Mouse (Mus musculus) heart, embryonic 10.5 days (tissue): ENCODE results near the gene 9530003J23Rik. TPM values are rescaled to one million over a fixed set of nuclear protein-coding genes. Genes with fewer than 3 reads are reported as not detected.
"Not testable (repeated sequence)": the region's sequence is repeated elsewhere in the genome, so short reads cannot be mapped to it uniquely, and the experiment has no call there.

Source experiments
- DNase-seq: peaks from one replicate; pipeline ENCODE4 v3.0.0-alpha.2; 2017; ENCODE audit warnings: low spot score
- H3K27ac ChIP-seq: fragments of 300-500 bp; sonication (generic); 2 replicates; pipeline ENCODE4 v1.5.1; 2016; ENCODE audit warnings: mild to moderate bottlenecking
- H3K27me3 ChIP-seq: fragments of 300-500 bp; sonication (generic); 2 replicates; pipeline ENCODE4 v1.6.1; 2016; ENCODE audit warnings: mild to moderate bottlenecking; ENCODE audit not compliant: poor library complexity, insufficient read depth, severe bottlenecking
- H3K36me3 ChIP-seq: fragments of 300-500 bp; sonication (generic); 2 replicates; pipeline ENCODE4 v1.6.1; 2016; ENCODE audit warnings: mild to moderate bottlenecking, moderate library complexity
- H3K4me1 ChIP-seq: fragments of 300-500 bp; sonication (generic); 2 replicates; pipeline ENCODE4 v1.6.1; 2016; ENCODE audit warnings: mild to moderate bottlenecking
- H3K4me3 ChIP-seq: fragments of 300-500 bp; sonication (generic); 2 replicates; pipeline ENCODE4 v1.5.1; 2016; ENCODE audit warnings: mild to moderate bottlenecking, moderate library complexity
- H3K9me3 ChIP-seq: fragments of 300-500 bp; sonication (generic); 2 replicates; pipeline ENCODE4 v1.6.1; 2016; ENCODE audit warnings: mild to moderate bottlenecking, moderate library complexity
- WGBS: fragments of 180-500 bp; shearing (Covaris S2); methylation state at CpG from one replicate; pipeline ENCODE4 v1.1.7; 2016; 5-methylcytosine and 5-hydroxymethylcytosine counted together
- polyA plus RNA-seq: library from polyadenylated mRNA; unstranded; fragments of >200 nt; fragmentation: Nextera tagmentation; extraction: Ambion mirVana; gene quantifications from 2 replicates; pipeline ENCODE4 v1.2.1, GENCODE M21; 2016

9530003J23Rik gene
- polyA plus RNA-seq, 1 experiment from 2014 or later, result not detected

DNA sequence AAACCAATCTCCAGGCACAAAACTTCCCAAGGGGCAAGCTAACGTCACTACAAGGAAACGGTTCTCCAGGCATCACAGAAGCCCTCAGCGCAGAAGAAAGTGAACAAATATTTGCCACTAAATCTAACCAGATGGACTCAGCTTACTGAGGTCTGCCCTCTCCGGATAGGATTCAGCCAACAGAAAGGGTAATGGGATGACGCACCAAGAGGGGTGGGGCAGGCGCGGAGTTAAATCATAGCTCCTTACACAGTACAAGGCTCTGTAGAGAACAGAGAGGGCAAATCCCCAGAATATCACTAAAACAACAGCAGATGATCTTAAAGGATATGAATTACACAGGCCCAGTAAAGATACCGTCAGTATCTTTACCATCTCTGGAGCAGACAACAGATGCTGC, 20.2 kb downstream of the 9530003J23Rik start:
- Histone ChIP-seq H3K4me1 (peaks cover 11% of the 10 kb centered on the region), H3K9me3 (no peaks in the 10 kb centered on the region), H3K27ac (no peak overlapping the region), H3K27me3 (no peaks in the 10 kb centered on the region), H3K36me3 (peaks cover 86% of the 10 kb centered on the region), H3K4me3 (no peak overlapping the region)
- no peak for DNase-seq
- 96% methylated on average over 8 of the region's 8 CpGs for WGBS

DNA sequence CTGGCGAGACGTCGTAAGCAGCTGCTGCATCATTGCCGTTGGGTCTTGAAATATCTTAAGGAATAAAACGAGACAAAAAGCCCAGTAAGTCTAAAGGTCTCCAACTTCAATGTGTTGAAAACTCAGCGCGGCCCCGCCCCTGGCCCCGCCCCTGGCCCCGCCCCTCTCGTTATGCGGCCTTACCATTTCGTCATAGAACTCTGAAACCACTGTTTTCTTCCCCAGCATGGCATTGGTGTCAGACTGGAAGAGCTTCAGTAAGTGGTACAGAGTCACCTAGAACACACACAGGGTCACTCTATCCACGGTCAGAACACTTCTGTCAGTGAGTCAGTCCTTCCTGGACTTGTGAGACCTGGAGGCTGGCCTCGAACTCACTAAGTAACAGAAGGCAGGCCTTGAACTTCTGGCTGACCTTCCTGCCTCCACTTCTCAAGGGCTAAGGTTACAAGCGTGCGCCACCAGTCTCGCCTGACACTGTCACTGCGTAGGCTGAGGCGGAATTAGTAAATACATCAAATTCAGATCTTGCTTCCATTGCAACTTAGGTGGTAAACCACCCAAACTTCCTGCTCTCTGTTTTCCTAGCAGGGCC, 21.2 kb downstream of the 9530003J23Rik start:
- no peaks in the 10 kb centered on the region for H3K27me3 ChIP-seq

DNA sequence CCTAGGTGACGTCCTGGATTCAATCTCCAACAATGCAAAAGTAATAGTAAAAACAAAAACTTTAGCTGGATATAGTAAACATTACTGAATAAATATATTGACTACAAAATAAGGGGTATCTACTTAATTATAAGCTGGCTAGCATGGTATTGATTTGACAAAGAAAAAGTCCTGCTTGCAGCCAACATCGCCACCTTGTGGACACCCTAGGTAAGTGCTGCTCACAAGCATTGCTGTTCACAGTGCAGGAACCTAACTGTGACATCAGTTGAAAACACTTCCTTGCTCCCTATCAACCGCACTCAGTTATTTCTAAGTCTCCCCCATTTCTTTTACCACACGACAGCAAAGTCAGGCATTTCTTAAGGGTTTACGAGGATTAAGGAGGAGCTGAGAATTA, 21.7 kb downstream of the 9530003J23Rik start:
- H3K36me3 ChIP-seq, result peaks cover 77% of the 10 kb centered on the region
- no peaks in the 10 kb centered on the region for H3K4me1 ChIP-seq
- H3K27me3 ChIP-seq, result no peaks in the 10 kb centered on the region
- no peak overlapping the region for H3K4me3 ChIP-seq
- DNase-seq, result no peak
- H3K27ac ChIP-seq, result no peak overlapping the region
- 65% methylated on average over 5 of the region's 5 CpGs for WGBS
- no peaks in the 10 kb centered on the region for H3K9me3 ChIP-seq

More for the DNA sequence above, 21.2 kb downstream of the 9530003J23Rik start:
- 81% methylated on average over 20 of the region's 20 CpGs for WGBS
- peaks cover 80% of the 10 kb centered on the region for H3K36me3 ChIP-seq
- H3K27ac ChIP-seq, result no peak overlapping the region
- no peaks in the 10 kb centered on the region for H3K9me3 ChIP-seq
- no peak overlapping the region for H3K4me3 ChIP-seq
- 0 out of 2 replicates have a peak, but pooled peaks cover 1% of the 10 kb centered on the region for H3K4me1 ChIP-seq
- DNase-seq, result no peak

DNA sequence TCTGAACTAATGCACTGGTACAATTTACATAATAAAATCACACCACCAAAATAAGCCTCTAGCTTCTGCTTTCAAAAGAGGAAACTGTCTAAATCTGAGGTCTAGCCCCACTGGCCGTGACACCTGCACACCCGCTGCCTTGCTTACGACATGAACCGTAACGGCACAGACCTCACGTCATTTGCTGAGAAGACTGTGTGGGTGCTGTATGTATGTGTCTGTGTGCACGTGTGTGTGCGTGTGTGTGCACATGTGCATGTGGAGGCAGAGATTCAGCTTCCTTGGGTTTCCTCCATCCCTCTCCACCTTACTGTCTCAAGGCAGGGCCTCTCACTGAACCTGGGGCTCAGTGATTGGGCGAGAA, 22.4 kb downstream of the 9530003J23Rik start:
- 95% methylated on average over 9 of the region's 9 CpGs for WGBS
- no peak for DNase-seq
- peaks cover 75% of the 10 kb centered on the region for H3K36me3 ChIP-seq
- no peak overlapping the region for H3K27ac ChIP-seq
- no peaks in the 10 kb centered on the region for H3K4me1 ChIP-seq
- H3K9me3 ChIP-seq, result no peaks in the 10 kb centered on the region
- H3K27me3 ChIP-seq, result no peaks in the 10 kb centered on the region
- no peak overlapping the region for H3K4me3 ChIP-seq

DNA sequence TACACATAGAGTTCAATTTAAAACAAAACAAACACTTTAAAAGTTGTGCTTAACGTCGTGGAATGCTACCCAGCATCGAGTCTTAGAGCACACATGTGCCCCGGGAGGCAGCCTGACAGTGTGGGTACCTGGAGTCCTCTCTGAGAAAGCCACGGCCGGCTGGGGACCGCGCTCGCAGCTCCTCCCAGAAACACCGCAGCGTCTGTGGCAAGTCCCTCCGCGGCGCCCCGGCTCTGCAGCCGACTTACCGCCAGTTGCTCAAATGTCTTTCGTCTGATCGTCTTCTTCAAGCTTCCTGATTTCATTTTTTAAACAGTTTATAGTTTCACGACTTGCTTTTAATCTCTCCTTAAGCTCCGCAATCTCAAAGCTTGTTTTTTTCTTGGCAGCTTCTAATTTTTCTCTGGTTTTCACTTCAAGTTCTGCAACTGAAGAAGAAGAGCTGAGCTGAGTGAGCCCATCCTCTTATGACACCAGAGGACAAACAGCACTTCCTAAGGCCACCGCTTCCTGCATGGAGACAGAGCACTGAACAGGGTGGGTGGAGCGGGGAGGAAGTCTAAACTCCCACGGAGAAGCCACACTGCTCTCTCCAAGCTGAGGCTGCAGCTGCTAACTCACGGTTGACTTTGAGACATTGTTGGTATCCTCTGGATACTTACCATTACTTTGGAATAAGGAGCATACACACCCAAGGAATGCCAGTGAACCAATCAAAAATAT, 22.9 kb downstream of the 9530003J23Rik start:
- H3K4me1 ChIP-seq, result peaks cover 3% of the 10 kb centered on the region; the same call in 1 of the 2 replicates

DNA sequence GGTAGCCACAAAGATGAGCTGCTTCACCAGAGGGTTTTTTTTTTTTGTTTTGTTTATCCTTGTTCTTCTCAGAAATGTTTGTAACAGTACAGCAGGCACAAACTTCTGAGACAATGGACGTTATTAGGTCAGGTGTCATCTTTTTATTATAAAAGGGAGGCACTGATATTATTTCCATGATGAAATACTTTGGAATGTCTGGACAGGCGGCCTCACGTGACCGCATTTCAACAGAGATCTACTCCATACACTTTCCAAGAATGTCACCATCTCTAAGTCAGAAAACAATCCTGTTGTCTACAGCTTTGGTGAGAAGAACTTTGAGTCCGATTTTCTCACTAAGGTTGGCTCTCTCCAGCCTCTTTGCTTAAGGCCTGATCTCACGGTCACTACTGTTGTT, 27.5 kb downstream of the 9530003J23Rik start:
- Histone ChIP-seq H3K36me3 (peaks cover 28% of the 10 kb centered on the region), H3K4me3 (no peak overlapping the region), H3K27me3 (no peaks in the 10 kb centered on the region), H3K9me3 (no peaks in the 10 kb centered on the region), H3K4me1 (peaks cover 9% of the 10 kb centered on the region; the same call in 1 of the 2 replicates), H3K27ac (no peak overlapping the region)
- DNase-seq, result no peak
- 86% methylated on average over 6 of the region's 6 CpGs for WGBS

More for the DNA sequence above, 22.9 kb downstream of the 9530003J23Rik start:
- Histone ChIP-seq H3K27me3 (no peaks in the 10 kb centered on the region), H3K9me3 (no peaks in the 10 kb centered on the region), H3K4me3 (no peak overlapping the region), H3K36me3 (peaks cover 70% of the 10 kb centered on the region), H3K27ac (no peak overlapping the region)
- DNase-seq, result no peak
- 94% methylated on average over 25 of the region's 25 CpGs for WGBS

DNA sequence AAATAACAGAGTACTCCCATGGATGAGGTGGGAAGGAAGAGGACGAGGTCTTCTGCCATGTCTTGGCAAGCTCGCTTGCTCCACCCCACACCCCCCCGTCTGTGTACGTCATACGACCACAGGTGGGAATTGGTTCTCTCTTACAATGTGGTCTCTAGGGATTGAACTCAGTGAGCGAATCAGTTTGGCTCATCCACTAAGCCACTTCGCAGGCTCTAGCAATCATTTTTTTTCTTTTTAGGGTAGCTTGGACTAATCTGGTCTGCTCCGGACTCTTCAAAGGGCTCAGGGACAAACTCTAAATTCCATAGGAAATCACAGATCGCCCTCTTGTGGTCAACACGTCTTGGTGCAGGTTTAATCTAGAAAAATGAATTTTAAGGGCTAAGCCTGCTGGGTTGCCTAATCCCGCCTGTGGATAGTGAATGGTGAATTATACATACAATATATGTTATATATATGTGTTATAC, 29.0 kb downstream of the 9530003J23Rik start:
- DNase-seq, result peak; percentile 81
- H3K36me3 ChIP-seq, result peaks cover 13% of the 10 kb centered on the region
- 19% methylated on average over 11 of the region's 11 CpGs for WGBS
- peaks cover 9% of the 10 kb centered on the region; the same call in 1 of the 2 replicates for H3K4me1 ChIP-seq
- H3K4me3 ChIP-seq, result peak overlapping the region; percentile 51
- H3K9me3 ChIP-seq, result no peaks in the 10 kb centered on the region
- peak overlapping the region; percentile 79 for H3K27ac ChIP-seq
- H3K27me3 ChIP-seq, result no peaks in the 10 kb centered on the region

DNA sequence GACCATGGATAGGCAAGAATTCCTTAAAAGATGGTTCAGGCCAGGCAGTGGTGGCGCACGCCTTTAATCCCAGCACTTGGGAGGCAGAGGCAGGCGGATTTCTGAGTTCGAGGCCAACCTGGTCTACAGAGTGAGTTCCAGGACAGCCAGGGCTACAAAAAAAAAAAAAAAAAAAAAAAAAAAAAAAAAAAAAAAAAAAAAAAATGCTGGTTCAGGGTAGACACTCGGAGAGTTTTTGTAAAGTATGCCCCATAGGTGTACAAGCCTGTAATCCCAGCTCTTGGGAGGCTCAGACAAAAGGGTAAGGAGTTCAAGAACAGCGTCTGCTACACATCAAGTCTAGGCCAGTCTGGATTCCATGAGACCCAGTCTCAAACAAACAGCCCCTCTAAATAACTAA, 29.7 kb downstream of the 9530003J23Rik start:
- 87% methylated on average over 6 of the region's 6 CpGs for WGBS
- peaks cover 10% of the 10 kb centered on the region; the same call in 1 of the 2 replicates for H3K4me1 ChIP-seq
- not testable (repeated sequence) for H3K27me3 ChIP-seq, DNase-seq, H3K27ac ChIP-seq, H3K4me3 ChIP-seq, H3K9me3 ChIP-seq, H3K36me3 ChIP-seq

DNA sequence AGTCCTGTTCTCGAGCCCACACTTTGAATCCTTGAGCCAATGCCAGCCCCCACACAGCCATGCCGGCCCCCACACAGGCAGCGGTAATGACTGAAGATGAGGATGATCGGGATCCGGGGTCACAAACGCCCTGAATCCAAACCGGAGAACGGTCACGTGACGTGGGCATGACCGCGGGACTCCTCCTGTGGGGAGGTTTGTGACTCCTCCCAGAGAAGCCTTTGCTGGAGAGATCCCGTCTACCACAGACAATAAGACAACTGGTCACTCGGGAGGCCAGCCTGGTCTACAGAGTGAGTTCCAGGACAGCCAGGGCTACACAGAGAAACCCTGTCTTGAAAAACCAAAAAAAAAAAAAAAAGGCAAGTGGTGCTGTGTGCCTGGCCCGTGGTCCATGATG, 30.3 kb downstream of the 9530003J23Rik start:
- 81% methylated on average over 15 of the region's 15 CpGs for WGBS
- Histone ChIP-seq H3K27ac (no peak overlapping the region), H3K4me1 (peaks cover 16% of the 10 kb centered on the region; the same call in 1 of the 2 replicates), H3K9me3 (no peaks in the 10 kb centered on the region), H3K27me3 (no peaks in the 10 kb centered on the region), H3K4me3 (no peak overlapping the region), H3K36me3 (peaks cover 7% of the 10 kb centered on the region; the same call in 1 of the 2 replicates)
- no peak for DNase-seq

DNA sequence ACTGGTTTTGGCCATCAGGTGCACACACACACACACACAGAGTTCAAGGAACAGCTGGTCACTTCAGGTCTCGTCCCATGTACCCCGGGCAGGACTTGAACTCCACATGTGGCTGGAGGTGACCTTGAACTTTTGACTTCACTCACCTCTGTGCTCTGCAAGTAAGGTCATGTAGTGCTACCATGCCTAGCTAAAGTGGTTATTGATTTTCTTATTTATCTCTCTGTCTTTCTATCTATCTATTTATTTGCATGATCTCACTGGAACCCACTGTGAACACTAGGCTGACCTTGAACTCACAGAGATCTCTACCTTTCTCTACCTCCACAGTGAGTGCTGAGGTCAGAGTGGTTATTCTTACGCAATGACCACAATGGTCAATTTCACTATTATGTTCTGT, 32.4 kb downstream of the 9530003J23Rik start:
- Histone ChIP-seq H3K27me3 (no peaks in the 10 kb centered on the region), H3K9me3 (no peaks in the 10 kb centered on the region), H3K4me1 (peaks cover 26% of the 10 kb centered on the region), H3K36me3 (no peaks in the 10 kb centered on the region), H3K27ac (no peak overlapping the region), H3K4me3 (no peak overlapping the region)
- WGBS, result 91% methylated on average over 3 of the region's 3 CpGs
- DNase-seq, result no peak

DNA sequence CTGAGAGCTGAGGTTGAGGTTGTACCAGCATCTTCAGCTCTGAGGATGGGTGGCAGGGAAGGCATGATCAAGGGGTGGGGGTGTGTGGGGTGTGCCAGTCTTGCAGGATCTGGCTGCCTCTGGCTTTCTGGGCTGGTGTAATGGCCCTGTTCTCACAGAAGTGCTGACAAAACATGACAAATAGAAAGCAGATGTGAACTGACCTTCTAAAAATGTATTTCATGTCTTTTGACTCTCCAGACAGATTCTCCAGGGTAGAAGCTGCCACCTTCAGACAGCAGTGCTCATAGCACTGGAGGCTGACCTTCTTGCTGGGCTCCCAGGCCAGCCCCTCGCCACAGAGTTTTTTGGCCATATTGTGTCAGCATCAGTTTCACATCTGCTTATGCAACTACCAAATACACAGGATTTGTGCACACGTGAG, 34.9 kb downstream of the 9530003J23Rik start:
- H3K27me3 ChIP-seq, result no peaks in the 10 kb centered on the region
- WGBS, result 68% methylated on average over 2 of the region's 2 CpGs
- no peaks in the 10 kb centered on the region for H3K9me3 ChIP-seq
- H3K4me1 ChIP-seq, result peaks cover 23% of the 10 kb centered on the region
- H3K36me3 ChIP-seq, result no peaks in the 10 kb centered on the region
- H3K27ac ChIP-seq, result 0 out of 2 replicates have a peak overlapping the region, but pooled peaks have one; percentile 19
- H3K4me3 ChIP-seq, result no peak overlapping the region
- DNase-seq, result no peak

DNA sequence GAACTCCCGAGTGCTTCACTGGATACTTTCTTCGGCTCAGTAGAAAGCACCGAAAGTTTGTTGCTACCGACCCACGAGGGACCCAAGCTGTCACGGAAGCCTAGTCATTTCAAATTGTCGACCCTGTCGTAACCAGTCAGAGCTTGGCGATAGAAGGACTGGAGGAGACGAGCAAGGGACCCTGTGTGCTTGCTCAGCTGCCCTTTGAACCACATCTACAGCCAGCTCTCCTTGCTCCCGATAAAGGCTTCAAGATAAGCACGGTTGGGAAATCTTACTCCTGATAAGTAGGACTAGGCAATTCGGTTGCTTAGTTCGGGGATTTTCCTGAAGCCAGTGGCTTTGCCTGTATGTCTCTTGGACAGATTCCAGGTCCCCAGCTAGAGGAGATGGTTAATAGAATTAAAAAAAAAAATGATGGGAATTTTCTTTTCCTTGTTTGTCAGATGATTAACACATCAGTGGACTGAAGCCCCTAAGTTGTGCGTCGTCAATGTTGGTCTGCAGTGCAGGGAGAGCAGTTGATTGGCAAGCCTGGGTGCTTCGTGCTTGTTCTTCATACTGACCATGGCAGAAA, 35.4 kb downstream of the 9530003J23Rik start:
- H3K9me3 ChIP-seq, result no peaks in the 10 kb centered on the region
- no peak overlapping the region for H3K4me3 ChIP-seq
- DNase-seq, result no peak
- H3K4me1 ChIP-seq, result peaks cover 25% of the 10 kb centered on the region
- no peaks in the 10 kb centered on the region for H3K36me3 ChIP-seq
- H3K27ac ChIP-seq, result peak overlapping the region; percentile 19; the same call in 1 of the 2 replicates
- WGBS, result 34% methylated on average over 17 of the region's 17 CpGs
- no peaks in the 10 kb centered on the region for H3K27me3 ChIP-seq

DNA sequence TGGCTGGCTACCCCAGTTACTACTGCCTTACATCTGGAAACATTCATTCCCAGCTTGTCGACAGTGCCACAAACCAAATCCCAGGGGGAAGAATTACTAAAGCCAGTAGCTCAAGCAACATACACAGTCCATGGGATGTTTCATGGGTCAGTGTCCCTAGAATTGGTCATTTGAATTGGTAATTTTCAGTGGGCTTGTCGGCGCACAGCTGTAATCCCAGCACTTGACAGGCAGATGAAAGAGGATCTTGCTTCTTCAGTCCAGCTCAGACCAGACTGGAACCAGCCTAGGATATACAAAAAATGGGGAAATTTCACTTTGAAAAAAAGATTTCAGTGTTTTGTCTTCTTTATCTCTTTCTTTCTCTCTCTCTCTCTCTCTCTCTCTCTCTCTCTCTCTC, 38.8 kb downstream of the 9530003J23Rik start:
- Histone ChIP-seq H3K36me3 (no peaks in the 10 kb centered on the region), H3K4me1 (peaks cover 29% of the 10 kb centered on the region), H3K27me3 (no peaks in the 10 kb centered on the region), H3K27ac (no peak overlapping the region), H3K9me3 (no peaks in the 10 kb centered on the region), H3K4me3 (no peak overlapping the region)
- DNase-seq, result no peak
- 72% methylated on average over 3 of the region's 3 CpGs for WGBS
